Mouse (Mus musculus) heart, embryonic 16.5 days (tissue): ENCODE measurements around the gene Hmbs. TPM values are rescaled to one million over a fixed set of nuclear protein-coding genes. Genes with fewer than 3 reads are reported as not detected.
"Not testable (repeated sequence)": the region's sequence is repeated elsewhere in the genome, so short reads cannot be mapped to it uniquely, and the experiment has no call there.

Experiments
- ATAC-seq: fragments of 200-750 bp; cut with Nextera tagmentation; replicated peaks from 2 replicates; pipeline ENCODE4 v1.8.0; 2017; ENCODE audit warnings: moderate number of reproducible peaks; ENCODE audit not compliant: insufficient read depth, low FRiP score; ENCODE audit errors: extremely low read depth
- H3K27ac ChIP-seq: fragments of 300-500 bp; sonication (generic); 2 replicates; pipeline ENCODE4 v1.5.1; 2014; ENCODE audit warnings: mild to moderate bottlenecking, low read length, control low read depth, moderate library complexity
- H3K27me3 ChIP-seq: fragments of 300-500 bp; sonication (generic); 2 replicates; pipeline ENCODE4 v1.6.1; 2014; ENCODE audit warnings: low read length, mixed read lengths; ENCODE audit not compliant: control insufficient read depth, insufficient read depth
- H3K36me3 ChIP-seq: fragments of 300-500 bp; sonication (generic); 2 replicates; pipeline ENCODE4 v1.6.1; 2014; ENCODE audit not compliant: control insufficient read depth, insufficient read depth
- H3K4me1 ChIP-seq: fragments of 300-500 bp; sonication (generic); 2 replicates; pipeline ENCODE4 v1.6.1; 2014; ENCODE audit warnings: low read length, mixed read lengths; ENCODE audit not compliant: control insufficient read depth, insufficient read depth
- H3K4me2 ChIP-seq: fragments of 300-500 bp; sonication (generic); 2 replicates; pipeline ENCODE4 v1.6.1; 2014; ENCODE audit warnings: low read depth, mild to moderate bottlenecking, control low read depth, low read length
- H3K4me3 ChIP-seq: fragments of 300-500 bp; sonication (generic); 2 replicates; pipeline ENCODE4 v1.5.1; 2014; ENCODE audit warnings: mild to moderate bottlenecking, control low read depth, low read length
- H3K9ac ChIP-seq: fragments of 300-500 bp; sonication (generic); 2 replicates; pipeline ENCODE4 v1.6.1; 2014; ENCODE audit warnings: low read length, control low read depth
- H3K9me3 ChIP-seq: fragments of 300-500 bp; sonication (generic); replicated peaks from 2 replicates; pipeline ENCODE4 v1.6.1; 2016; ENCODE audit warnings: low read length; ENCODE audit not compliant: control insufficient read depth
- WGBS: fragments of 180-500 bp; shearing (Covaris S2); extraction: QIAGEN DNeasy Blood & Tissue Kit; methylation state at CpG from one replicate; pipeline ENCODE4 v1.1.7; 2014; 5-methylcytosine and 5-hydroxymethylcytosine counted together
- polyA plus RNA-seq: library from polyadenylated mRNA; unstranded; fragments of >200 nt; fragmentation: Nextera tagmentation; extraction: Ambion mirVana; gene quantifications from 2 replicates; pipeline ENCODE4 v1.2.1, GENCODE M21; 2015

The Hmbs gene
- polyA plus RNA-seq, 1 experiment from 2014 or later, result 97.2 TPM

- Histone ChIP-seq H3K27ac (no peak overlapping the region), H3K36me3 (peaks cover 43% of the 10 kb centered on the region), H3K4me3 (no peak overlapping the region), H3K4me2 (peak overlapping the region; percentile 64), H3K9ac (0 out of 2 replicates have a peak overlapping the region, but pooled peaks have one; percentile 39), H3K27me3 (no peaks in the 10 kb centered on the region), H3K9me3 (no peaks in the 10 kb centered on the region), H3K4me1 (peaks cover 22% of the 10 kb centered on the region)
- 69% methylated on average over 9 of the region's 9 CpGs for WGBS
- no peak for ATAC-seq
Observed at GRCm38 (mm10) chr9:44337436-44338169, 6.4 kb downstream of the Hmbs start.

DNA sequence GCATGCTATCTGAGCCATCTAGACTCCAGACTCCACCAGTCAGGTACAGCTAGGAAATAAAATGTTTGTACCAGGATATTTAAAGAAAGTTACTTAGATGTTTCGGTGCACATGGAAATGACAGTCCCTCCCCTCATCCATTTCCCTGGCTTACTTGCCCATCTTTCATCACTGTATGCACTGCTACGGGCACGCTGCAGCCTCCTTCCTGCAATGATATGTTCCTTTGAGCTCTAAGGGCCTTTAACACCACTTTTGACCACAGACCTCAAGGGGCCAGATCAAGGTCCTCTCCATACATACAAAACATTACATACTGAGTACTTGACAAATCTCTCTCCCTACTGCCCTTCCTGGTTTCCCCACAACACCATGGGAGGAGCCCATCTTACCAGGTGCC, 7.1 kb downstream of the Hmbs start:
- Histone ChIP-seq H3K9ac (peak overlapping the region; percentile 97), H3K9me3 (no peaks in the 10 kb centered on the region), H3K27me3 (no peaks in the 10 kb centered on the region), H3K4me1 (peaks cover 15% of the 10 kb centered on the region), H3K4me2 (peak overlapping the region; percentile 64), H3K4me3 (peak overlapping the region; percentile 93), H3K36me3 (peaks cover 48% of the 10 kb centered on the region), H3K27ac (no peak overlapping the region)
- 48% methylated on average over 3 of the region's 3 CpGs for whole genome bisulfite sequencing
- no peak for ATAC-seq

- not testable (repeated sequence) for ATAC-seq
- WGBS, result 32% methylated on average over 4 of the region's 4 CpGs
Observed at GRCm38 (mm10) chr9:44336513-44336912, 7.5 kb downstream of the Hmbs start.

GRCm38 (mm10) chr9:44336093-44336406, 8.0 kb downstream of the Hmbs start:
- H3K4me3 ChIP-seq, result peak overlapping the region; percentile 93
- 2% methylated on average over 5 of the region's 5 CpGs for WGBS
- no peaks in the 10 kb centered on the region for H3K27me3 ChIP-seq
- H3K9me3 ChIP-seq, result no peaks in the 10 kb centered on the region
- H3K36me3 ChIP-seq, result peaks cover 52% of the 10 kb centered on the region
- peaks cover 15% of the 10 kb centered on the region for H3K4me1 ChIP-seq
- peak overlapping the region; percentile 97 for H3K9ac ChIP-seq
- H3K27ac ChIP-seq, result peak overlapping the region; percentile 89
- ATAC-seq, result no peak
- H3K4me2 ChIP-seq, result peak overlapping the region; percentile 64

More at GRCm38 (mm10) chr9:44336513-44336912, 7.5 kb downstream of the Hmbs start:
- H3K9ac ChIP-seq, result peak overlapping the region; percentile 97
- not testable (repeated sequence) for H3K27me3 ChIP-seq, H3K27ac ChIP-seq, H3K9me3 ChIP-seq
- peaks cover 15% of the 10 kb centered on the region for H3K4me1 ChIP-seq
- peak overlapping the region; percentile 93 for H3K4me3 ChIP-seq
- H3K36me3 ChIP-seq, result peaks cover 52% of the 10 kb centered on the region
- H3K4me2 ChIP-seq, result peak overlapping the region; percentile 64

DNA sequence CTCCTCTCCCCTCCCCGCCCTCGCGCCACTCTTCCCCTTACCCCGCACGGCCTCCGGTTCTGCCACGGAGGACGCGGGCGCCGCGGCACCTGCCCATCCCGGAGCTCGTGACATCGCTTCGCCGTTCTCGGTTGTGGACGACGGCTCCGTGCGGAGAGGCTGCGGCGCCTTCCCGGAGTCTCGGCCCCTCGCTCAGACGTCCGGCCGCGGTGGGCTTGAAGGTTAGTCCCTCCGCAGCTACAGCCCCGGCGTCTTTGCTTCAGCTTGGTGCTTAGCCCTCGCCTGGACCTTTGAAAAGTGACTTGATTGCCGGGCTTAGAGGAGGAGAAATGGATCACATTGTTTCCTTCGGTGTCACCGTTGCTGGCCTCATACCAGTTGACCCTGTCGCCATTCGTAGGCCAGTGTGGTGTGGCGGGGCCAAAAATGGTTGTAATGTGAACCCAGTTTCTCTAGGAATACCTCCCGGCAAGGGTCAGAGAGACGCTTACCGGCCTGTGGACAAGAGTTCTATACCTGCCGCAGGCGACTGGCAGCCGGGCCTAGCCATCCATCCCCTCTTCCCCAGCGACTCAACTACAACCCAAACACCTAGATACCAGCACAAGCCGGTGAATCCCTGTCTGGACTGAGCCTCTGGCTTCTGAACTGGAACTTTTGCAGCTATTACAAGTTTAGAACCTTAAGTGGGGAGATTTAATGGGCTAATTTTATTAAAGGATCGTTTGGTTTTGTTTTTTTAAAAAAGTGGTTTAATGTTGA, 8.5 kb downstream of the Hmbs start:
- H3K9me3 ChIP-seq, result no peaks in the 10 kb centered on the region
- no peaks in the 10 kb centered on the region for H3K27me3 ChIP-seq
- peak; percentile 4 for ATAC-seq
- peaks cover 15% of the 10 kb centered on the region for H3K4me1 ChIP-seq
- peak overlapping the region; percentile 97 for H3K9ac ChIP-seq
- WGBS, result under 1% methylated on average over 50 of the region's 50 CpGs
- peak overlapping the region; percentile 93 for H3K4me3 ChIP-seq
- peak overlapping the region; percentile 64 for H3K4me2 ChIP-seq
- H3K36me3 ChIP-seq, result peaks cover 56% of the 10 kb centered on the region
- peak overlapping the region; percentile 89 for H3K27ac ChIP-seq

DNA sequence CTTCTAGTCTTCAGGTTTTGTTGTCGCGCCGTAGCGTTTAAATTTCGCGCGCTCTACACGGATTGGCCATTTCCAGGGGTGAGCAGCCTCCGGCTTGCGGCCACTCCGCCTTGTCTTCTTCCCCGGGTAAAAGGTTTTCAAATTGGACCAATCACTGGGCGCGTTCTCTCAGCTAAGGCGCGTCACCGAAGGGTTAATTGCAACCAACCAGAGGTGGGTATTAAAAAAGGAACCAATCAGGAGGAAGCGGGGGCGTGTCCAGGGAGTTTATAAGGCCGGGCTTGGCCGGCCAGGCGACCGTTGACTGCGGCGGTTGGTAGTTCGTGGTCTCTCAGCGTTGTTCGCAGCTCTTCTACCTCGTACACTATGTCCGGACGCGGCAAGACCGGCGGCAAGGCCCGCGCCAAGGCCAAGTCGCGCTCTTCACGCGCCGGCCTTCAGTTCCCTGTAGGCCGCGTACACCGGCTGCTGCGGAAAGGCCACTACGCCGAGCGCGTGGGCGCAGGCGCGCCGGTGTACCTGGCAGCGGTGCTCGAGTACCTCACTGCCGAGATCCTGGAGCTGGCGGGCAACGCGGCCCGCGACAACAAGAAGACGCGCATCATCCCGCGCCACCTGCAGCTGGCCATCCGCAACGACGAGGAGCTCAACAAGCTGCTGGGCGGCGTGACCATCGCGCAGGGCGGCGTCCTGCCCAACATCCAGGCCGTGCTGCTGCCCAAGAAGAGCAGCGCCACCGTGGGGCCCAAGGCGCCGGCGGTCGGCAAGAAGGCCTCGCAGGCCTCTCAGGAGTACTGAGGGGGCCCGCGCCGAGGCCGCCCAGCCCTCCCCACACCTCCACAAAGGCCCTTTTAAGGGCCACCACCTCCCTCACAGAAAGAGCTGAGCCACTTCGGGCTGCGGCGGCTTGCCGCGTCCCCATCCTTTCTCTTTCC, 9.4 kb downstream of the Hmbs start, which contains the start of gene H2afx:
Gene H2afx, plus strand, starts transcription at position 299 of the 935 bp plus-strand sequence.
- ATAC-seq, result peak; percentile 95
- no peaks in the 10 kb centered on the region for H3K9me3 ChIP-seq
- no peaks in the 10 kb centered on the region for H3K27me3 ChIP-seq
- H3K27ac ChIP-seq, result peak within 1 kb of the TSS; percentile 89
- peaks cover 15% of the 10 kb centered on the region for H3K4me1 ChIP-seq
- peak within 1 kb of the TSS; percentile 97 for H3K9ac ChIP-seq
- under 1% methylated on average over 91 of the region's 91 CpGs for WGBS
- peak within 1 kb of the TSS; percentile 93 for H3K4me3 ChIP-seq
- H3K36me3 ChIP-seq, result peaks cover 60% of the 10 kb centered on the region
- peak within 1 kb of the TSS; percentile 64 for H3K4me2 ChIP-seq

DNA sequence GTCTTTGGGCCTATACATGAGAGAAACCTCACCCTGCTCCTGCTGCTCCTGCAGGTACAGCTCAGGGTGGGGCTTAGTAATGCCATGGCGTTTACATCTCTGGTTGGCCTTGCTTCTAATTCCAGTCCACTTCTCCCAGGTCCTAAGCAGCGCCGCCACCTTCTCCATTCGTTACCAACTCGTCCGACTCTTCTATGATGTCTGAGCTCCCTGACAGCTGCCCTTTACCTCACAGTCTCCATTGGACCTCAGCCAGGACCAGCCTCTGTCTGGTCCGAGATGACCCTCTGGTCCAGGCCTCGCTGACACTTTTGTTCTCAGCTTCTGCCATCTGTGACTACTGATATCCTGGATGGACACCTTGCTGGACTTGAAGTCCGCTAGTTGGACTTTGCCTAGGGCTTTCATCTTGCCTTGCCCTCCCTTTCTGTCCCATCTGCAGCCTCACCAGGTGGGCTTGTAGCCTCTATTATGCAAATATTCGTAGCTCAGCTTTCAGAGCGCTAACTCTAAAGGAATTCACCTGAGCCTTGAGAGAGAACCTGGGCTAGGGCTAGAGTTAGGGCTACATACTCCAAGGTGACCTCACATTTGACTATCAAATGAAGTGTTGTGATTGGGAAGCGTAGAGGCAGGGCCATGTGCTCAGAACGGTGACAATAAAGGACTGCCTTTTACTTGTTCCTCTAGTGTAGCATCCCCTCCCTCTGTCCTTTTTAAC, 10.9 kb downstream of the Hmbs start:
- Histone ChIP-seq H3K4me1 (peaks cover 15% of the 10 kb centered on the region), H3K4me2 (no peak overlapping the region), H3K27ac (no peak overlapping the region; the same call in 1 of the 2 replicates), H3K27me3 (no peaks in the 10 kb centered on the region), H3K9ac (no peak overlapping the region), H3K36me3 (peaks cover 59% of the 10 kb centered on the region), H3K4me3 (no peak overlapping the region), H3K9me3 (no peaks in the 10 kb centered on the region)
- 91% methylated on average over 13 of the region's 13 CpGs for WGBS
- no peak for ATAC-seq

GRCm38 (mm10) chr9:44330736-44331135, 13.3 kb downstream of the Hmbs start:
- no peak overlapping the region for H3K4me2 ChIP-seq
- 93% methylated on average over 6 of the region's 6 CpGs for WGBS
- peaks cover 7% of the 10 kb centered on the region for H3K4me1 ChIP-seq
- H3K9ac ChIP-seq, result no peak overlapping the region
- peaks cover 48% of the 10 kb centered on the region for H3K36me3 ChIP-seq
- no peak for ATAC-seq
- no peaks in the 10 kb centered on the region for H3K27me3 ChIP-seq
- H3K4me3 ChIP-seq, result no peak overlapping the region
- H3K9me3 ChIP-seq, result no peaks in the 10 kb centered on the region
- no peak overlapping the region for H3K27ac ChIP-seq
